Mouse (Mus musculus): ENCODE measurements around the gene Smok3b.

The Smok3b gene

DNA sequence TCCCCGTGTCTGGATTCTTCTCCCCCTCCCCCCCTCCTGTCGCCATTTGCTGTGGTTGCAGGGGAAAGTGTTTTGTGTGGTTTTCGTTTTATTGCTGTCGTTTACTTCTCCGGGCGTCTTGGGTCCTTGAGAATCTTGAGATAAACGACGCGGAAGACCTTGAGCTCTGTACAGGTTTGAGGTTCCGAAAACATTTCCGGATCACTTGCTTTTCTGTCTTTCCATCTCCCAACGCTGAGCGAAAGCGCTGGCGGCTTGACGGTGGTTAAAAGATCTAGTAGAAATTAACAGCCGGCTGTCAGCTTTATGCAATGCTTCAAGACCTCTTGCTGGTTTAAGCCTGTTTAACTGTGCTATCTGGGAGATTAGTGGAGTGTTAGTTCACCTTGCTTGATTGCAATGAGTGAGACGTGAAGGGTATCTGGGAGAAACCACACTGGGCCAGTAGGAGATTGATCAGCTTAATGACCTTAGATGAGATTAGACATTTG, 64.2 kb downstream of the Smok3b start:
- DNase-seq (ENCODE audit: low spot score in 2 of 2), result peak in 1 of 2 experiments; percentile 10

DNA sequence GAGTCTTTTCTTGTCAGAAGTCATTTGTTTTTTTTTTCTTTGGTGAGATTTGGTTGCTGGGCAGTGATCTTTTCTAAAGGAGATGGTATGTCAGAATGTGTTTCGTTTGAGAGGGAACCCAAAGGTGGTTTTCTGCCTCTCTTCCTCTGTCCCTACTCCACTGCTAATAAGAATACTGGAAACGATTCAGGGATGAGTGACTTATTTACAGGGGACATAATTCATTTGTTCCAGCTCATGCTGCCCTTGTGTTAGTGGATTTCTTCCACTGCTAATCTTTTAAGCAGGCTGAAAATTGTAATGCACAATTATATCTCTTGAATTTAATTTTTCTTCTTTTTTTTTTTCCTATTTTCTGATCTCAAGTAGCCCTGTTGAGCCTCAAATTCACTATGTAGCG, 65.6 kb downstream of the Smok3b start:
- DNase-seq (ENCODE audit: low spot score in 2 of 2), result no peak

DNA sequence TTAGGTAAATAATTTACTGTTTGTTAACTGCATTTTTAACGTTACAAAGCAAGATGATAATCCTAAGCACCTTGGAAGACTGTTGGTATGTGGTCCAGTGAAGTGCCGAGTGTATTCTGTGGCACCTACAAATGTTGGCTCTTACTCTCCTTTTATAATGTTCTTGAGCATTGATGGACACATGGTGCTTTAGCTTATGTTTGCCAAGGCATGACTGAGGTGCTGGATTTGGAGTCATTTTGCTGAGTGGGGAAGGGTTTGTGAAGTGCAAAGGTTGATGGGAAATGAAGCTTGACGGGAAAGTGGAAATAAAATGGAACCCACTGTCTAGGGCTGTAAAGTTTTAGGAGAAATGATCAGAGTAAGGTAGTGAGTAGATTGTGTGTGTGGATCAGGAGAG, 67.1 kb downstream of the Smok3b start:
- no peak for DNase-seq (ENCODE audit: low spot score in 2 of 2)

DNA sequence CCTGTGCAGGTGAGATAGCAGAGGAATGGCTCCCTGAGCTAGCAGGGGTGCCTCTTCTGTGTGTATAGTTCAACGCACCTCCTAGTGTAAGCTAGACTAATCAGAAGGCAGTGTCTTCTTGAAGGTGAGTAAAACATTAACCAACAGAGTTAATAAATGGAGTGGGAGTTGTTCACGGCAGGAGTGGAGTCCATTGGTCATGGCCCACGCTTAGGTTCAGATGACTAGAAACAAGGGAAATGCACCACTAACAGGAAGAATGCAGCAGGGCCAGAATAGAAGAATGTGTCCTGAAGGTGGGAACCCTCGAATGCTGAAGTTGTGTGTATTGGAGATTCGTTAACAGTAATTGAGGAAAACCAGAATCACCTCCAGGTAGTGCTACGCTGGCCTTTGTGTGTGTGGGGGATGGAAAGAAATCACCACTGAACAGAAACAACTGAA, 67.9 kb downstream of the Smok3b start:
- DNase-seq (ENCODE audit: low spot score in 2 of 2), result no peak

DNA sequence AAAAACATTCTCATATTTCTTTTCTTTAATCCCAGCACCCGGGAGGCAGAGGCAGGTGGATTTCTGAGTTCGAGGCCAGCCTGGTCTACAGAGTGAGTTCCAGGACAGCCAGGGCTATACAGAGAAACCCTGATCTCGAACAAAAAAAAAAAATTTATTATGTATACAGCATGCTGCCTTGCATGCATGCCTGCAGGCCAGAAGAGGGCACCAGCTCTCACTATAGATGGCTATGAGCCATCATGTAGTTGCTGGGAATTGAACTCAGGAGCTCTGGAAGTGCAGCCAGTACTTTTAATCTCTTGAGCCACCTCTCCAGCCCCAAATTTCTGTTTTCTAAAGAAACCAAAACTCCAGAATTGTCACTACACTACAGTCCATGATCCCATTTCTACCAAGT, 69.0 kb downstream of the Smok3b start:
- DNase-seq (ENCODE audit: low spot score in 2 of 2), result no peak

DNA sequence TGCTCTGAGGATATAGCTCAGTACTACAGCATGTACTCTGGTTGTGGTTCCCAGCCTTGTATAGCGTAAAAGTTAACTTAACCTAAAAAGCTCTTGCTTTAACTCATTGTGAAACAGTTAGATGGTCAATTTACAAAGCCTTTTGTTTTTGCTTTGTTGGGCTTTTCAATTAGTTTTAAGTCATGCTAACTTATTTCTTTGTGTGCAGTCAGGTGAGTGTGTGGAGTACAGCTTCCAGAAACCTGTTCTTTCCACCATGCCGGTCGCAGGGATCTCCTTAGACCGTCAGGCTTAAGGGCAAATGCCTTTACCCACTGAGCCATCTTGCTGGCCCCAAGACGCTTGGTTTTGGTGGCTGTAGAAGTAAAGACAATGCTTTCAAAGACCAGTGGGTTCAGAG, 69.5 kb downstream of the Smok3b start:
- DNase-seq (ENCODE audit: low spot score in 2 of 2), result no peak

DNA sequence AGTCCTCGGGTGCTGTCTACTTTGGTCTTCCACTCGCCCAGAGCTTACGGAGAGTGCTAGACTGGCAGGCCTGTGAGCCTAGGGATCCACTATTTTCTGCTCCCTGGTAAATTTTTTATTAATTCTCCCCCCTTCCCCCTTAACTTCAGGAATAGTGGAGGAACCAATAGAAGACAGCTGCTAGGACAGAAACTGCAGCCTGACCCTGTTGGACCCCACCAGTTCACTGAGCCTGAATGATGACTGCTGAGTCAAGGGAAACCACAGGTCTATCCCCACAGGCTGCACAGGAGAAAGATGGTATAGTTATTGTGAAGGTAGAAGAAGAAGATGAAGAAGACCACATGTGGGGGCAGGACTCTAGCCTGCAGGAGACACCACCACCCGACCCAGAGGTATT, 71.5 kb downstream of the Smok3b start:
- no peak for DNase-seq (ENCODE audit: low spot score in 2 of 2)

DNA sequence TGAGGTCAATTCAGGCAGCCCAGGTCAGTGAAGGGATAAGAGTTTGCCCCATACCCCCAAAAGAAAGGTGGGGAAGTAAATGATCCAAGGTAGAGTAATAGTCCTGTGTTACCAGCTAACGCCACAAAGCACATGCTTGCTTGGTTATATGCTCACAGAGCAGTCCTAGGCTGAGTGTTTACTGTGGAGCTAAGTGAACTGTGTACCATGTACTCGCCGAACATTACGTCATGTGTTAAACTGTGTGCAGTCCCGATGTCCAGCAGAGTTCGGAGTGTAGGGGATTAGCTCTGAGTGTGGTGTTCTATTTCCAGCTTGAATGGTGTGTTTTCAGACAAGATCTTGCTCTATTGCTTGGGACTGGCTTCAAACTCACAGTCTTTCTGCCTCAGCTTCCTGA, 73.2 kb downstream of the Smok3b start:
- DNase-seq (ENCODE audit: low spot score in 2 of 2), result no peak
